8 mouse cellular contexts compared by ENCODE assay signal in the genomic region with DNA sequence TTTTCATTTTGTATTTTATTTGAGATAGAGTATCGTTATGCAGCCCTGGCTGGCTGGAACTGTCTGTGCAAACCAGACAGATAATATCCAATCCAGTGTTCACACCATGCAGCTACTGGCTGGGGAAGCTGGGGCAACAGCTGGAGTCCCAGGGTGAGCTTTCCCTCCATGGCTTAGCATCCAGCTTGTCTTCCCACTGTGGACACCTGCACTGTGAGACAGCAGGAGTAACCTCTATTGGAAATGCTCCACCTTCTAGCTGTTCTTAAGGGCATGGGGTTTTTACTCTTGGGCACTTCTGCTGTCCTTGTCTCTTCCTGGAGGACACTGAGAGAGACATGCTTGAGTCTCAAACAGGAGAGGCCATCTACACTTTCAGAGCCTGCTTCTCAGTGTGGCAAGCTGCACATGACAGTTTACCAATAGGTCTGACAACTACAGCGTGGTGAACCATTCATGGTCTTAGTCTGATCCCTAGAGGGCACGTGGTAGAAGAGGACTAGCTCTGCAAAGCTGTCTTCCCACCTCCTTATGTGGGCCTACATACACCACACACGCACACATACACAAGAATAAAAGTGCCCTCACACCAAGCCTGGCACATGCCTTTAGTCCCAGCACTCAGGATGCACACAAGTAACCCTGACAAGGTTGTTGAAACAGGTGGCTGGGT. TPM values are rescaled to one million over a fixed set of nuclear protein-coding genes. Genes with fewer than 3 reads are reported as not detected.
DNase-seq lines count a peak whose midpoint lies in the region; ATAC-seq and TF ChIP-seq lines count a peak whose summit lies in the region.

No protein-coding gene starts in this region.

- no peaks in the 10 kb centered on the region for H3K27me3 ChIP-seq in heart, embryonic 12.5 days (replicated peaks)
- no peaks in the 10 kb centered on the region for H3K27me3 ChIP-seq in hindbrain, embryonic 10.5 days (ENCODE audit: insufficient read depth, poor library complexity, severe bottlenecking)
- H3K27me3 ChIP-seq in midbrain, embryonic 12.5 days = no peaks in the 10 kb centered on the region

- peak overlapping the region; percentile 86 for H3K4me3 ChIP-seq in heart, embryonic 12.5 days
- peak overlapping the region; percentile 92 for H3K4me3 ChIP-seq in bone marrow, adult 2 months (replicated peaks; ENCODE audit: control insufficient read depth, low read depth, low read length)
- peak overlapping the region; percentile 89 for H3K4me3 ChIP-seq in hindbrain, embryonic 10.5 days
- peak overlapping the region; percentile 90 for H3K4me3 ChIP-seq in midbrain, embryonic 12.5 days

- H3K9me3 ChIP-seq in heart, embryonic 12.5 days (replicated peaks) = no peaks in the 10 kb centered on the region
- H3K9me3 ChIP-seq in hindbrain, embryonic 10.5 days = no peaks in the 10 kb centered on the region
- H3K9me3 ChIP-seq in midbrain, embryonic 12.5 days = no peaks in the 10 kb centered on the region

- H3K27ac ChIP-seq in heart, embryonic 12.5 days (ENCODE audit: poor library complexity, severe bottlenecking) = peak overlapping the region; percentile 45
- H3K27ac ChIP-seq in bone marrow, adult 2 months (ENCODE audit: control insufficient read depth, insufficient read depth, low read depth, low read length, poor library complexity) = peak overlapping the region; percentile 96; the same call in 1 of the 2 replicates
- 0 out of 2 replicates have a peak overlapping the region, but pooled peaks have one; percentile 99 for H3K27ac ChIP-seq in hindbrain, embryonic 10.5 days
- peak overlapping the region; percentile 95; the same call in 1 of the 2 replicates for H3K27ac ChIP-seq in midbrain, embryonic 12.5 days (replicated peaks)

- no peak for ATAC-seq in heart, embryonic 12.5 days (ENCODE audit: insufficient number of reproducible peaks, low FRiP score)
- peak; percentile 35 for ATAC-seq in midbrain, embryonic 12.5 days (ENCODE audit: low FRiP score, low read depth)

- TF ChIP-seq CTCF in bone marrow, adult 2 months (IDR thresholded peaks at IDR 0.05; ENCODE audit: control insufficient read depth, insufficient read depth, low read length) = no peak

- 62% methylated on average over 4 of the region's 4 CpGs for WGBS in heart, embryonic 12.5 days
- WGBS in bone marrow, adult 2 months = 56% methylated on average over 4 of the region's 4 CpGs
- 75% methylated on average over 4 of the region's 4 CpGs for WGBS in hindbrain, embryonic 10.5 days
- 67% methylated on average over 4 of the region's 4 CpGs for WGBS in midbrain, embryonic 12.5 days

- peak overlapping the region; percentile 58 for H3K9ac ChIP-seq in heart, embryonic 12.5 days
- peak overlapping the region; percentile 93; the same call in 1 of the 2 replicates for H3K9ac ChIP-seq in midbrain, embryonic 12.5 days (replicated peaks)

- TF ChIP-seq POLR2A in bone marrow, adult 2 months (IDR thresholded peaks at IDR 0.05; ENCODE audit: borderline replicate concordance, control insufficient read depth, low read depth, low read length) = no peak

- peaks cover 15% of the 10 kb centered on the region for H3K4me1 ChIP-seq in heart, embryonic 12.5 days (replicated peaks)
- no peaks in the 10 kb centered on the region; the same call in none of the 2 replicates for H3K4me1 ChIP-seq in bone marrow, adult 2 months (ENCODE audit: control insufficient read depth, insufficient read depth, low read length)
- H3K4me1 ChIP-seq in hindbrain, embryonic 10.5 days (replicated peaks) = peaks cover 20% of the 10 kb centered on the region
- H3K4me1 ChIP-seq in midbrain, embryonic 12.5 days = peaks cover 11% of the 10 kb centered on the region

- H3K36me3 ChIP-seq in heart, embryonic 12.5 days = peaks cover 53% of the 10 kb centered on the region
- H3K36me3 ChIP-seq in hindbrain, embryonic 10.5 days = peaks cover 68% of the 10 kb centered on the region
- H3K36me3 ChIP-seq in midbrain, embryonic 12.5 days = peaks cover 58% of the 10 kb centered on the region

- H3K4me2 ChIP-seq in heart, embryonic 12.5 days = peak overlapping the region; percentile 72
- peak overlapping the region; percentile 61 for H3K4me2 ChIP-seq in midbrain, embryonic 12.5 days (replicated peaks)

- DNase-seq in heart, adult 18-20 months = no peak
- DNase-seq in hindbrain, embryonic 10.5 days (ENCODE audit: low spot score) = no peak
- DNase-seq in spleen, postnatal 10 days (ENCODE audit: low spot score in 2 of 2) = no peak
- no peak for DNase-seq in spleen, postnatal 4 days (ENCODE audit: low spot score in 2 of 2)
- no peak for DNase-seq in lung, postnatal 25 days (ENCODE audit: low spot score)

RNA-seq across cellular contexts. Expression of a gene that starts 1.0 kb away (rescaled TPM):
- polyA plus RNA-seq in heart, embryonic 12.5 days (2016; fragmentation: Nextera tagmentation; extraction: Ambion mirVana) = not detected in 2 replicates
- total RNA-seq in heart, adult 18-20 months (2021) = under 1 TPM in 1 of 2 experiments, not detected in 1; 0.55 TPM
- polyA plus RNA-seq in bone marrow, adult 2 months (2011; ENCODE audit: insufficient read depth, insufficient read length, low replicate concordance, missing spikeins) = not detected in 2 replicates
- not detected in 2 replicates for polyA plus RNA-seq in hindbrain, embryonic 10.5 days (2016; fragmentation: Nextera tagmentation; extraction: Ambion mirVana)
- polyA plus RNA-seq in midbrain, embryonic 12.5 days (2016; fragmentation: Nextera tagmentation; extraction: Ambion mirVana) = not detected in 2 replicates

RNA-seq across cellular contexts. Expression of a gene that starts 1.2 kb away (rescaled TPM):
- 9.8 and 10.0 TPM in 2 replicates for polyA plus RNA-seq in heart, embryonic 12.5 days (2016; fragmentation: Nextera tagmentation; extraction: Ambion mirVana)
- 1 to 10 TPM; 3.8 to 3.9 TPM for total RNA-seq in heart, adult 18-20 months (2021)
- 12.8 and 15.3 TPM in 2 replicates for polyA plus RNA-seq in bone marrow, adult 2 months (2011; ENCODE audit: insufficient read depth, insufficient read length, low replicate concordance, missing spikeins)
- polyA plus RNA-seq in hindbrain, embryonic 10.5 days (2016; fragmentation: Nextera tagmentation; extraction: Ambion mirVana) = 11.1 and 15.4 TPM in 2 replicates
- polyA plus RNA-seq in midbrain, embryonic 12.5 days (2016; fragmentation: Nextera tagmentation; extraction: Ambion mirVana) = 19.0 and 21.2 TPM in 2 replicates

RNA-seq across cellular contexts. Expression of a gene that starts 15.2 kb away (rescaled TPM):
- 49.3 and 51.4 TPM in 2 replicates for polyA plus RNA-seq in heart, embryonic 12.5 days (2016; fragmentation: Nextera tagmentation; extraction: Ambion mirVana)
- 100 to 1,000 TPM; 105 to 108 TPM for total RNA-seq in heart, adult 18-20 months (2021)
- polyA plus RNA-seq in bone marrow, adult 2 months (2011; ENCODE audit: insufficient read depth, insufficient read length, low replicate concordance, missing spikeins) = 10.4 and 18.7 TPM in 2 replicates
- 42.6 and 45.5 TPM in 2 replicates for polyA plus RNA-seq in hindbrain, embryonic 10.5 days (2016; fragmentation: Nextera tagmentation; extraction: Ambion mirVana)
- 35.6 and 40.7 TPM in 2 replicates for polyA plus RNA-seq in midbrain, embryonic 12.5 days (2016; fragmentation: Nextera tagmentation; extraction: Ambion mirVana)

RNA-seq across cellular contexts. Expression of a gene that starts 18.2 kb away (rescaled TPM):
- polyA plus RNA-seq in heart, embryonic 12.5 days (2016; fragmentation: Nextera tagmentation; extraction: Ambion mirVana) = 0.13 and 0.40 TPM in 2 replicates
- under 1 TPM in 1 of 2 experiments, not detected in 1; 0.26 TPM for total RNA-seq in heart, adult 18-20 months (2021)
- polyA plus RNA-seq in bone marrow, adult 2 months (2011; ENCODE audit: insufficient read depth, insufficient read length, low replicate concordance, missing spikeins) = 1.1 TPM in 1 of 2 replicates, not detected in the other
- 22.7 and 57.1 TPM in 2 replicates for polyA plus RNA-seq in hindbrain, embryonic 10.5 days (2016; fragmentation: Nextera tagmentation; extraction: Ambion mirVana)
- polyA plus RNA-seq in midbrain, embryonic 12.5 days (2016; fragmentation: Nextera tagmentation; extraction: Ambion mirVana) = 60.4 and 61.9 TPM in 2 replicates

RNA-seq across cellular contexts. Expression of a gene that starts 29.0 kb away (rescaled TPM):
- 391 and 421 TPM in 2 replicates for polyA plus RNA-seq in heart, embryonic 12.5 days (2016; fragmentation: Nextera tagmentation; extraction: Ambion mirVana)
- total RNA-seq in heart, adult 18-20 months (2021) = 1 to 10 TPM; 7.1 to 9.8 TPM
- not detected in 2 replicates for polyA plus RNA-seq in bone marrow, adult 2 months (2011; ENCODE audit: insufficient read depth, insufficient read length, low replicate concordance, missing spikeins)
- polyA plus RNA-seq in hindbrain, embryonic 10.5 days (2016; fragmentation: Nextera tagmentation; extraction: Ambion mirVana) = 2.4 TPM in 2 replicates
- polyA plus RNA-seq in midbrain, embryonic 12.5 days (2016; fragmentation: Nextera tagmentation; extraction: Ambion mirVana) = 6.7 TPM in 2 replicates

Comparison
In these comparisons a context has a peak if more than half of its experiments do, and no peak if none do; other contexts are left out.
1. H3K27ac ChIP-seq: peak in every context shown above with its lines; median percentile 99 in hindbrain, embryonic 10.5 days; 96 in bone marrow, adult 2 months; 95 in midbrain, embryonic 12.5 days; 45 in heart, embryonic 12.5 days.